Mouse (Mus musculus): ENCODE data around the gene Col27a1.

Col27a1 gene

GRCm38 (mm10) chr4:63222246-63222645, 8.4 kb downstream of the Col27a1 start:
- DNase-seq (ENCODE audit: low read depth, low spot score) = no peak

DNA sequence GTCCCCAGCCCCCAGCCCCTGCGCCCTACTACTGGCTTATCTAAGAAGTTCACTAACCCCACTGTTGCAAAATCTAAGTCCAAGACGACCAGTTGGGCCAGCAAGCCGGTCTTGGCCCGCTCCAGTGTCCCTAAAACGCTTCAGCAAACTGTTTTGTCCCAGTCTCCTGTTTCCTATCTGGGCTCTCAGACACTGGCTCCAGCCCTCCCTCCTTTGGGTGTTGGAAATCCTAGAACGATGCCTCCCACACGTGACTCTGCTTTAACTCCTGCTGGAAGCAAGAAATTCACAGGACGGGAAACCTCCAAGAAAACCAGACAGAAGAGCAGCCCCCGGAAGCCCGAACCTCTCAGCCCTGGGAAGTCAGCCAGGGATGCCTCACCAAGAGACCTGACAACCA, 11.6 kb downstream of the Col27a1 start:
- DNase-seq (ENCODE audit: low read depth, low spot score) = no peak

DNA sequence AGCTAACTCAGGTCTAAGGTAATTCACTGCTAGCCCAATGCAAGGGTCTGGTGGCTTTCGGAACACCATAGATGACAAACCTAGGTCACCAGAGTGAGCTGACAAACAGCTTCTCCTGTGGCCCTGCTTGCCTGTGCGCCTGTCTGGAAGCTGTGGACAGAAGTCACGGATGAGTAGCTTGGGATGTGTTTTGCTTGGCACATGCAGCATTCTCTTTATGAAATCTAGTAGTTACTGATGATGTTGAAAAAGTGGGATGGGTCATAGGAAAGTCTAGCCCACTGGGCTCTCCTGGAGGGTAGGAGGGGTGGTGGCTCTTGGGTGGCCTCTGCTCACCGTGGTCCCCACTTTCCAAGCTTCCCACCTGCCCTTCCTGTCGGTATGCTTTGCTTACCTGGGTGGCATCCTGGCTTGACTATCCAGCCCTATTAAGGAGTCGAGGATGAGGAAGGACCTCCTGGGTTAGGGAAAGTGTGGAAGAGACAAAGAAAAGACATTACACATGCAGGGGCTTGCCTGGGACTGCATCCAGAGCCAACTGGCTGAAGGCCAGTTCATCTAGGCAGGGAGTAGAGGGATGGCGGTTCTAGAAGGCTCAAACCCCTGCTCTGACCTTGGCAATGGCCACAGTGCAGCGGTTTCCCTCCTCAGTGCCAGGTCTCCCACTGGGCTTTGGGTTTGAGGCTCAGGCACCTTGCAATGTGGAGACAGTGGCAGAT, 12.5 kb downstream of the Col27a1 start:
- no peak for DNase-seq (ENCODE audit: low read depth, low spot score)

DNA sequence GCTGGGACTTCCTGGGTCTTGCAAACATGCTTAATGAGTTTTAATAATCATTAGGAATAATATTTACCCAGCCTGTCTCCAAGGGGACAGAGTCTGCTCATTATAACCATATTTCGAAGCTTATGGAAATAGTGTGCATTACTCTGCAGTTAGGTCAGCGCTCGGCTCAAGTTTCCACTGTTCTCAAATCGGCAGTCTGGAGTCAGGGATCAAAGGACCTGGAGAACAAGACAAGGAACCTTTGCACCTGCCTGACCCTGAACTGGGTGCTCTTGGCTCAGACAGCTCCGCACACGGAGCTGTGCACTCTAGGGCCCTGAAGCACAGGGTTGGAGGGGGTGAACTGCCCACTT, 13.1 kb downstream of the Col27a1 start:
- no peak for DNase-seq (ENCODE audit: low read depth, low spot score)

GRCm38 (mm10) chr4:63228943-63229342, 15.1 kb downstream of the Col27a1 start:
- DNase-seq (ENCODE audit: low read depth, low spot score) = no peak

GRCm38 (mm10) chr4:63229991-63230581, 16.3 kb downstream of the Col27a1 start:
- no peak for DNase-seq (ENCODE audit: low read depth, low spot score)

DNA sequence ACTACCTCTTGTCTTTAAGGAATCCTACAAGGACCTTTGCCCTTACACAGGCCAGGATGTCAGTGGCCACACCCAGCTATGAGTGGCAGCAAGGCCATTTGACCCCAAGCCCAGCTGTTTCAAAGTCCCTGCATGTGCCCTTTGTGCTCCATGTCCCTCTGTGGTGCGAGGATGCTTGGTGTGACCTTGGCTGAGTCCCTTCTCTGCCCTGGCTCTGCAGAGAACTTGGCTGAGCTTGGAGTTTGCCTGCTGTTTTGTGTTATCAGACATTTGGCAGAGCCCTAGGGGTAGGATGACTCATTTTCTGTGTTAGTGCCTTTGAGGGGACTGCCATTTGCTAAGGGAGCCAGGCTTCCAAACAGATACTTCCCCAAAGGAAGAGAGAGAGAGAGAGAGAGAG, 17.3 kb downstream of the Col27a1 start:
- no peak for DNase-seq (ENCODE audit: low read depth, low spot score)

DNA sequence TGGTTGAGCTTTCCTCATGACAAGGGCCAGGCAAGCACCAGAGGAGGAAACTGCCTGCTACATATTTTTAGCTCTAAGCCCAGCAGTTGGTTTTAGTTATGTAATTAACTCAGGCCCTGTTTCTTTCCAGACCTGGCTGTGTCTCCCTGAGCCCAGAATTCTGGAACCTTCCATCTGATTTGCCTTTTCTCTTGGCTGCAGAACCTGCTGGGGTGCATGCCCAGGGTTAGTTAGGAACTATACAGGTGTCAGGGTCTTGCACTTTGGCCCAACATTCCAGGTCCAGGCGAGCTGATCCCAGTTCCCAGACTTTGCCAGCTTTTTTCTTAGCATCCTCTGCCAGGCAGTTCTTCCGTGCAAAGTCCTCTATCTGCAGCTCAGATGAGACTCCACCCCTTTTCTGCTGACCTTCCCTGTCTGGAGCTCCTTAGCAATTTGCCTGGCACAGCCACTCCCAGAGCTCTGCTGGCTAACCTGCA, 18.8 kb downstream of the Col27a1 start:
- no peak for DNase-seq (ENCODE audit: low read depth, low spot score)

GRCm38 (mm10) chr4:63233557-63234452, 20.0 kb downstream of the Col27a1 start:
- no peak for DNase-seq (ENCODE audit: low read depth, low spot score)

GRCm38 (mm10) chr4:63234852-63235251, 21.0 kb downstream of the Col27a1 start:
- no peak for DNase-seq (ENCODE audit: low read depth, low spot score)

GRCm38 (mm10) chr4:63236235-63236634, 22.4 kb downstream of the Col27a1 start:
- no peak for DNase-seq (ENCODE audit: low read depth, low spot score)

DNA sequence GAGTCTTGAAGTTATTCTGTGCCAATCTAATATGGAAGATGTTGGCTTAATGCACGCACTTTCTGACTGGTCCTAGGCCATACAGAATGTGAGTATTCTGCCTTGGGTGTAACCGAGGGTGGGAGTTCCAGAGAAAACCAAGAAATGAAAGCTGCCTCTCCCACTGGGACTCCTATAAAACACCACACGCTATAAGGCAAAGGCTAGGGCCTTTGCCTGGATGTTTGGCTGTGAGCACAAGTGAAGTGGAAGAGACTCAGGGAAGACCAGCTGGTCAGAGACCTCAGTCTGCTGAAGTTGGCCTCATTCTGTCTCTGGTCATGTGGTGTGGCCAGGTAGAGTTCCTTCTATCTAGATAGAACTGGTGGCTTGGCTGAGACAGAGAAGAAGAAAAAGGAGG, 23.4 kb downstream of the Col27a1 start:
- no peak for DNase-seq (ENCODE audit: low read depth, low spot score)

GRCm38 (mm10) chr4:63238141-63238540, 24.3 kb downstream of the Col27a1 start:
- no peak for DNase-seq (ENCODE audit: low read depth, low spot score)

GRCm38 (mm10) chr4:63238722-63239121, 24.9 kb downstream of the Col27a1 start:
- no peak for DNase-seq (ENCODE audit: low read depth, low spot score)

GRCm38 (mm10) chr4:63241031-63241430, 27.2 kb downstream of the Col27a1 start:
- no peak for DNase-seq (ENCODE audit: low read depth, low spot score)

- peak; percentile 4 for DNase-seq (ENCODE audit: low read depth, low spot score)
Observed at GRCm38 (mm10) chr4:63247991-63248390, 34.2 kb downstream of the Col27a1 start.

DNA sequence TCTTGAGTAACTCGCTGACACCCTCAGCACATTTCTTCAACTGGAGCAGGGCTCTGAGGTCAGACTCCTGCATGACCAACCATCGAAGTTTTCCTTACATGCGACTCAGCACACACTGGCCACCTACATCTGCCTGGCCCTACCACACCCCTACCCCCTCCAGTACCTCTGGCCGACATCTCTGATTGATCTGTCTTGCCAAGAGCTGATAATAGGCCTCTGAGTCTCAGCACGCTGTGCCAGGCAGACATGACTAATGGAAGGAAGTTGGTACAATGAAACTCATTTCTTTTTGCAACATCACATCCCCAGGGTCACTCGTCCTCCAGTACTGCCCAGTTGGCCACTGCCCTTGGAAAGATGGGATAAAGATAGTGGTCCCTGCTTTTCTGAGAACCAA, 35.1 kb downstream of the Col27a1 start:
- DNase-seq (ENCODE audit: low read depth, low spot score) = no peak

DNA sequence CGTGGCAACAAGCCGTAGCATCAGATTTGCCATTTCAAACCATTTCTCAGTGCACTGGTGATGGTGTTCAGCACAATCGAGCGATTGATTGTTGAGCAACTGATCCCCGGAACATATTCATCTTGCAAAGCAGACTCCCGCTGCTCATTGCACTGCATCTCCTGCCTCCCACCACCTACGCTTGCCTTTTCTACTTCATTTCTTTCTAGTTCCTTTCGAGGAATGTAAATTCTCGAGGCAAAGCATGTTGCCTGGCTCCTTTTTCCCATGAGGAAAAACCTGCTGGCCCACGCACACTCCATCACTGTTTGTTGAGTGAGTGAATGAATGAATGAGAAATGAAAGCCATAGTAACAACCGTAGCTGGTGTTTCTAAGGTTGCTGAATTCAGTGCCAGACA, 38.0 kb downstream of the Col27a1 start:
- DNase-seq (ENCODE audit: low read depth, low spot score) = no peak

DNA sequence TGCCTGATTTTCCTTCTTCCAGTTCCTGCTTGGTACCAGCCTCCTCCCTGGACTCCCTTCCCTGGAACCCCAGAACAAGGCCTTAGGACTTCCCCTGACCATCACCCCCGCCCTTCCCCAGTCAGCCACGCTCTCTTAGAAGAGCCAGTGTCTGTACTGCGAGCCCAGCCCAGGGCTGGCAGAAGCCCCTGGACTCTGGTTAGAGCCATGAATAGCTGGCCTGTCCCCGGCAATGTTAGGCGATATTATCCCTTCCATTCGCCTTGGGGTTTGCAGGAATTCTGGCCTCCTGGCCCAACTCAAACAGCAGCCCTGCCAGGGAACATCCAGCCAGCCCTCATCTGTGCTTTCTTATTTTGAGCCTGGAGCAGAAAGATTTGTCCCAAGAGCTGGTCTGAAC, 39.9 kb downstream of the Col27a1 start:
- no peak for DNase-seq (ENCODE audit: low read depth, low spot score)

GRCm38 (mm10) chr4:63254151-63254550, 40.3 kb downstream of the Col27a1 start:
- DNase-seq (ENCODE audit: low read depth, low spot score) = no peak

DNA sequence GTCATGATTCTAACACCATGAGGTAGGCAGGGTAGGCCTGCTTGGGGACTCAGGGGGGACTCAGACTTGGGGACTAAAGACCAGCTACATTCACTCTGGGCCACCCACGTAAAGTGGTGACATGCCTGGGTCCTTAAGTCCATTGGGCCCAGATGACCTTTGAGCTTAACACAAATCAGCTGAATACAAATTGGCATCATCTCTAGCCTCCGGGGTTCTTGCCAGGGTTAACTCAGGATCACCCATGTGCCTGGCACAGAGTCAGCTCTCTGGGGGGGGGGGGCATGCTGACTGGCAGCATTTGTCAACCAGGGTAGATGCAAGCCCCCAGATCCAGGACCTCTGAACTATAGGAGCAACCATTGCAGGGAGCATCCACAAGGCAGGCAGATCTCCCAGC, 42.6 kb downstream of the Col27a1 start:
- no peak for DNase-seq (ENCODE audit: low read depth, low spot score)

DNA sequence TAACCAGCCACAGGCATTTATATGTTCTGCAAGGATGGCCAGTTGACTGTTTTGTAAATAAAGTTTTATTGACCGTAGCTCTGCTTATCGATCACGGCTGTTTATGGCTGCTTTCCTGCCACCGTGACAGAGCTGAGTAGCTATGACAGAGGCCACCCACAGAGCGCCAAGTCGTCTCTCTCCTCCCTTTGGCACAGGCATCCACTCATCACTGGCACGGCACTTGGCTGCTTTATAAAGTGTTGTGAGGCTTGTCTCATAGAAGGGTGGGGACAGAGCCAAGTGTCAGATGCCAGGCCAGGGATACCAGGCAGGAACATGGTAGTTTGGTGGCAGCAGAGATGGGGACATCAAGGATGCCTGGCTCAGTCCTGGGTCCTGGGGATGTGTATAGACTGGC, 43.5 kb downstream of the Col27a1 start:
- DNase-seq (ENCODE audit: low read depth, low spot score) = no peak

DNA sequence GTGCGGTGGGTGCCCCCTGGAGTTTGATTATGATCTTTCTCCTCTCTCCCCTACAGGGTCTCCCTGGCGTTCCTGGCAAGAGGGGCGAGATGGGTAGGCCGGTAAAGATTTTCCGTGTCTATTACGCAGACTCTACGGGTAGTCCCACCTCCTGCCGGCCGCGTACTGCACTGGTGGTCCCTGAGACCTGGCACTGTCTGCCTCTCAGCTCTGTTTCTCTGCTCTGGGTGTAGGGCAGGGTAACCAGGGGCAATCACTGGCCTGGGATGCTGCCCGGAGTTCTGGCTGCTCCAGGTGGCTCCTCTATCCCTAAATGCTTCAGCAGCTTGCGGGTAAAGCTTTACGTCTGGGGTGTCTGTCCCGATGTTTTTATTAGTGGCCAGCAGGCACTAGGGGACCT, 44.3 kb downstream of the Col27a1 start:
- no peak for DNase-seq (ENCODE audit: low read depth, low spot score)
